Mouse (Mus musculus) kidney, postnatal 0 days (tissue): ENCODE measurements around the gene Olfr1158. TPM values are rescaled to one million over a fixed set of nuclear protein-coding genes. Genes with fewer than 3 reads are reported as not detected.

Experiments
- ATAC-seq: fragments of 200-750 bp; cut with Nextera tagmentation; replicated peaks from 2 replicates; pipeline ENCODE4 v1.8.0; 2017; ENCODE audit warnings: low read depth, moderate number of reproducible peaks, moderate TSS enrichment, moderate library complexity; ENCODE audit not compliant: low FRiP score
- DNase-seq: peaks from one replicate; pipeline ENCODE4 v3.0.0-alpha.2; 2016; ENCODE audit warnings: low spot score
- H3K27ac ChIP-seq: fragments of 300-500 bp; sonication (generic); 2 replicates; pipeline ENCODE4 v1.5.1; 2014; ENCODE audit warnings: mild to moderate bottlenecking
- H3K27me3 ChIP-seq: fragments of 300-500 bp; sonication (generic); 2 replicates; pipeline ENCODE4 v1.6.1; 2014; ENCODE audit warnings: low read length, mixed read lengths; ENCODE audit not compliant: insufficient read depth
- H3K36me3 ChIP-seq: fragments of 300-500 bp; sonication (generic); 2 replicates; pipeline ENCODE4 v1.6.1; 2014; ENCODE audit warnings: low read length, mixed read lengths; ENCODE audit not compliant: insufficient read depth
- H3K4me1 ChIP-seq: fragments of 300-500 bp; sonication (generic); replicated peaks from 2 replicates; pipeline ENCODE4 v1.6.1; 2014; ENCODE audit warnings: antibody characterized with exemption, low read length, mixed read lengths; ENCODE audit not compliant: insufficient read depth
- H3K4me2 ChIP-seq: fragments of 300-500 bp; sonication (generic); 2 replicates; pipeline ENCODE4 v1.6.1; 2014; ENCODE audit warnings: mild to moderate bottlenecking, low read length, moderate library complexity, mixed read lengths
- H3K4me3 ChIP-seq: fragments of 300-500 bp; sonication (generic); replicated peaks from 2 replicates; pipeline ENCODE4 v1.5.1; 2014; ENCODE audit warnings: low read depth, low read length
- H3K9ac ChIP-seq: fragments of 300-500 bp; sonication (generic); 2 replicates; pipeline ENCODE4 v1.6.1; 2014; ENCODE audit warnings: low read depth, low read length
- H3K9me3 ChIP-seq: fragments of 300-500 bp; sonication (generic); replicated peaks from 2 replicates; pipeline ENCODE4 v1.6.1; 2016; ENCODE audit warnings: low read length, inconsistent platforms, mixed read lengths
- CTCF ChIP-seq: IDR thresholded peaks from 2 replicates; pipeline ENCODE4 v1.5.1; 2016; ENCODE audit warnings: antibody characterized with exemption, low read depth, mild to moderate bottlenecking, moderate library complexity
- polyA plus RNA-seq: library from polyadenylated mRNA; unstranded; fragments of >200 nt; fragmentation: Nextera tagmentation; extraction: Ambion mirVana; gene quantifications from 2 replicates; pipeline ENCODE4 v1.2.1, GENCODE M21; 2015

Gene Olfr1158
- polyA plus RNA-seq, 1 experiment from 2014 or later, result not detected

GRCm38 (mm10) chr2:88037599-88037998 lies 47.7 kb downstream of the Olfr1158 start, which contains the start of gene Olfr73:
TSS of gene Olfr73 (minus strand) at chr2:88037699.
- no peaks in the 10 kb centered on the region for H3K9me3 ChIP-seq
- no peak within 1 kb of the TSS for H3K4me2 ChIP-seq
- no peak within 1 kb of the TSS for H3K4me3 ChIP-seq
- TF ChIP-seq CTCF, result no peak
- DNase-seq (no peak), ATAC-seq (no peak)
- H3K27me3 ChIP-seq, result no peaks in the 10 kb centered on the region
- no peaks in the 10 kb centered on the region for H3K36me3 ChIP-seq
- H3K9ac ChIP-seq, result no peak within 1 kb of the TSS
- no peak within 1 kb of the TSS for H3K27ac ChIP-seq
- no peaks in the 10 kb centered on the region for H3K4me1 ChIP-seq

Other genes with a start within 250 kb of the Olfr1158 start
- not detected in 2 replicates for gene Olfr1140, start 246.4 kb upstream of the Olfr1158 start, polyA plus RNA-seq
- not detected in 2 replicates for gene Olfr1141, start 236.1 kb upstream of the Olfr1158 start, polyA plus RNA-seq
- gene Olfr152, start 210.6 kb upstream of the Olfr1158 start, polyA plus RNA-seq, result not detected in 2 replicates
- not detected in 2 replicates for gene Olfr1143, start 189.5 kb upstream of the Olfr1158 start, polyA plus RNA-seq
- not detected in 2 replicates for gene Olfr1145, start 180.3 kb upstream of the Olfr1158 start, polyA plus RNA-seq
- gene Olfr1148, start 159.6 kb upstream of the Olfr1158 start, polyA plus RNA-seq, result not detected in 2 replicates
- gene Olfr1150-ps1, start 146.1 kb upstream of the Olfr1158 start, polyA plus RNA-seq, result not detected in 2 replicates
- gene Olfr1151, start 134.3 kb upstream of the Olfr1158 start, polyA plus RNA-seq, result not detected in 2 replicates
- gene Olfr1152, start 123.6 kb upstream of the Olfr1158 start, polyA plus RNA-seq, result not detected in 2 replicates
- gene Olfr1153, start 95.2 kb upstream of the Olfr1158 start, polyA plus RNA-seq, result not detected in 2 replicates
- not detected in 2 replicates for gene Olfr1154, start 84.9 kb upstream of the Olfr1158 start, polyA plus RNA-seq
- not detected in 2 replicates for gene Olfr1155, start 45.0 kb upstream of the Olfr1158 start, polyA plus RNA-seq
- gene Olfr1156, start 37.0 kb upstream of the Olfr1158 start, polyA plus RNA-seq, result not detected in 2 replicates
- not detected in 2 replicates for gene Olfr1157, start 21.8 kb upstream of the Olfr1158 start, polyA plus RNA-seq
- not detected in 2 replicates for gene Olfr74, start 15.4 kb upstream of the Olfr1158 start, polyA plus RNA-seq
- gene Olfr1160, start 18.2 kb downstream of the Olfr1158 start, polyA plus RNA-seq, result not detected in 2 replicates
- not detected in 2 replicates for gene Olfr1161, start 32.7 kb downstream of the Olfr1158 start, polyA plus RNA-seq
- gene Olfr73, start 47.6 kb downstream of the Olfr1158 start, polyA plus RNA-seq, result not detected in 2 replicates
- not detected in 2 replicates for gene Olfr1162, start 61.0 kb downstream of the Olfr1158 start, polyA plus RNA-seq
- gene Olfr1163, start 81.7 kb downstream of the Olfr1158 start, polyA plus RNA-seq, result not detected in 2 replicates
- not detected in 2 replicates for gene Olfr1164, start 103.9 kb downstream of the Olfr1158 start, polyA plus RNA-seq
- not detected in 2 replicates for gene Olfr1166, start 138.2 kb downstream of the Olfr1158 start, polyA plus RNA-seq
- gene Olfr1167, start 165.1 kb downstream of the Olfr1158 start, polyA plus RNA-seq, result not detected in 2 replicates
- not detected in 2 replicates for gene Olfr1168, start 191.8 kb downstream of the Olfr1158 start, polyA plus RNA-seq
- not detected in 2 replicates for gene Olfr1170, start 238.2 kb downstream of the Olfr1158 start, polyA plus RNA-seq